Mouse (Mus musculus) bone marrow macrophage, adult 2 months (primary cell): ENCODE measurements around the gene Arl10.

Experiments
- CTCF ChIP-seq: IDR thresholded peaks from 2 replicates; pipeline ENCODE4 v1.5.1; 2012; ENCODE audit warnings: low read depth, mild to moderate bottlenecking, low read length, moderate library complexity
- POLR2A ChIP-seq: IDR thresholded peaks from 2 replicates; pipeline ENCODE4 v1.6.1; 2012; ENCODE audit warnings: mild to moderate bottlenecking, low read depth, low read length, borderline replicate concordance

DNA sequence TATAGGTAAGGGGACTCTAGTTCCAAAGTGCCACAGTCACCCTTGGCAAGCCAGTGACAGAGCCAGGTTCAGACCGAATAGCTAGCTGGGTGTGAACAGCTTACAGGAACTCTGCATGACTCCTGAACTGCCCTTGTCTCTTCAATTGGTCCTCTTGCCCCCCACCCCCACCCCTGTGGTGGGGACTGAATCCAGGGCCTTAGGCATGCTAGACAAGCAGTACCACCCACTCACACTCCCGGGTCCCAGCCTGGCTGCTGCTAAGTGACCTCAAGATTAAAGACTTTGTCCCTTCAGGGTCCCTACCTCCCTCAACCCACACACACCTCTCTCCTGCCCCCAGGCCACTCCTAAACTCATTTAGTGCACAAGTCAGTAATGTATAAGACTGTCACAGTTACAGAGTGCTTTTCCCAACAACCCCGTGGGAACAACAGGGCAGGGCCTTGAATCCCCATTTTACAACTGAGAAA, 27.9 kb downstream of the Arl10 start:
- no peak for TF ChIP-seq CTCF
- TF ChIP-seq POLR2A, result no peak
